Mouse (Mus musculus): ENCODE results near the gene Mfsd4b5. TPM values are rescaled to one million over a fixed set of nuclear protein-coding genes. Genes with fewer than 3 reads are reported as not detected.

Gene Mfsd4b5
- 0.61 and 1.1 TPM in 2 replicates for total RNA-seq (2023)

DNA sequence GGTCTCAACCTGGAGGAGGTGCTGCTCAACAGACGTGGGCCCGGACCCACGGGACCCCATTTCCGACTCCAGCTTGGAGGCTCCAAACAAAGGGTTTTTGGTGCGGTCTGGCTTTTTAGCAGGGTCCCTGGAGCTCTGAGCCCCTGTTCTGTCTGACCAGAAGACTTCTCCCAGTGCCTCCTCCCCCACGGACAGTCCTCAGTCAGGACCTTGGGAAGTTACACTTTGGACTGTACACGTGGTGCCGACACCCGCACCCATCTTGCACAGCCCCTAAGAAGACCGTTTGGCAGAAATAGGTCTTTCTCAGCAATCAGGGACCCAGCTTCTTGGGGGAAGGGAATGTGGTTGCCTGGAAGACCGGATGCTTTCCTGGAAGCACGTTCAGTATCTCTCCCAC lies at the start of gene Mfsd4b5:
Gene Mfsd4b5 (minus strand): TSS at position 181 of the 400 bp plus-strand sequence.

DNA sequence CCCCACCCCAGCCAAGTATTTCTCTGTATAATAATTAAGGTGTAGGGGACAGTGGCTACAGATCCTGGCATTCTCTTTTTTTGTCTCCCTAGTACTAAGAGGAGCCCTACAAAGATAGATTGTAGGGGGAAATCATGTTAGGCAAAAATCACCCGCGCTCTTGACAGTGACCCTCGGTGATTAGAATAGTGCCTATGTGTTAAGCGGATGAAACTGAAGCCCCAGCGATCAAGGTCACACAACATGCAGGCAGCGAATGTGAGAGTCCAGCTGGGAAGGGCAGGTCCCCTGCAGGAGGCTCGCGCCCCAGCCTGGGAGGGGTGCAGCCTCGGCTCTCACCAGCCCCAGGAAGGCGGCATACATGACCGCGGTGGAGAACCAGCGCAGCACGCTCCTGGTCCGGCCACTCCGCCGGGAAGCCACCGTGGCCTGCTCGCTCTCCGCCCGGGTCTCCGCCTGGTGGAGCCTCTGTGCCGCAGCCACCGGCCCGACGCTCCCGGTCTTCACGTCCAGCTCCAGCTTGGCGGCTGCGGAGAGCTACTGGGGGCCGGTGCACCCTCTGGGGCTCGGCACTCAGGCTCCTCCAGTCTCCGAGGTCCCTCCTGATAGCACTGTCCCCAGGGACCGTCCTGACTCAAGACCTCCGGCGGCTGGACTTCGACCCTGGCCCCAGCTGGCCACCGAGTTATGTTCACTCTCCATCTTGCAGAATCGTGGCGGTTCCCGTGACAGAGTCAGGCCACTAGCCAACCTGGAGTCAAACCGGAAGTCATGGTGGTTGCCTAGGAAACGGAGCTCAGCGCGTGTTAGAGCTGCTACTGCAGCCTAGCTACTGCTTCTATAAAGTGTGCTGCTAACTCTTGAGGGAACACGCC lies 38.3 kb upstream of the Mfsd4b5 start, which contains the start of gene Mfsd4b1:
Gene Mfsd4b1 (minus strand): TSS at position 715 of the 875 bp plus-strand sequence.

DNA sequence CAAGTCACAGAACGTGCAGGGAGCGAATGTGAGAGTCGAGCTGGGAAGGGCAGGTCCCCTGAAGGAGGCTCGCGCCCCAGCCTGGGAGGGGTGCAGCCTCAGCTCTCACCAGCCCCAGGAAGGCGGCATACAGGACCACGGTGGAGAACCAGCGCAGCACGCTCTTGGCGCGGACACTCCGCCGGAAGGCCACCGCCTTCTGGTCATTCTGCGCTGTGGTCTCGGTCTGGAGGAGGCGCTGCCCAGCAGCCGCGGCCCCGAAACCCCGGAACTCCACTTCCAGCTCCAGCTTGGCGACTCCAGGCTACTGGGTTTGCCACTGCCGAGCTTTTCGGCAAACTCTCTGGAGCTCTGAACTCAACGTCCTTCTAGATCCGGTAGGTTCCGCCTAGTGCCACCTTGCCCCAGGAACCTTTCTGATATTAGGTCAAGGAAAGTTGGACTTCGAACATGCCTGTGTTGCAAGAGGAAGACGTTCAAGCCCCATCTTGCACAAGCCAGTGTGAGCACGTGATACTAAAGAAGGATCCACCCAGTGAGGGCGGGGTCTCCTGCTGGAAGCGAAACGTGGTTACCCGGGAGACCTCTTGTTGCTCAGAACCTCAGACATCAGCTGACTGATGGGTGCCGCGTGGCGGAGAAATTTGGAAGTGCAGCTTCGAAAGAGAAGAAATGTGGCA lies 26.5 kb downstream of the Mfsd4b5 start, which contains the start of gene Mfsd4b3:
Gene Mfsd4b3 (minus strand): TSS at position 393 of the 680 bp plus-strand sequence.

DNA sequence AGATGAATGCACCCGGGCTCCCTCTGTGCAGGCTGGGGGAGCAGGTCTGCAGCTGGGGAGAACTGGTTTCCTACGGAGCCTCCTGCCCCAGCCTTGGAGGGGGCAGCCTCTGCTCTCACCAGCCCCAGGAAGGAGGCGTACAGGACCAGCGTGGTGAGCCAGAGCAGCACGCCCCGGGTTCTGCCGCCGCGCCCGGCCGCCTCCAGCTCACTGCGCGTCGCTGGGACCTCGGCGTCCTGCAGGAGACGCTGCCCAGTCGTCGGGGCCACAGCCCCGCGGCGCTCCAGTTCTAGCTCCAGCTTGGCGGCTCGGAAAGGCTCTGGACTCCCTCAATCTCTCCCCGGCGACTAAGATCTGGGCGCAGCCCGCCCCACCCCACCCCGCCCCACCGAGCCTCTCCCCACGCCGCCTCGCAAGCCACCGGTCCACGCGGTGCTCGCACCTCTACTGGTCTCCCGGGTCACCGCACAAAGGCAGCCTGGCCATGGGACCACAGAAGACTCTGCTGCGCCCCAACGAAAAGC lies 59.8 kb downstream of the Mfsd4b5 start, which contains the start of gene Mfsd4b2:
Gene Mfsd4b2 (minus strand): TSS at position 308 of the 524 bp plus-strand sequence.

Other genes starting within 250 kb of the Mfsd4b5 start
- 0.88 and 1.1 TPM in 2 replicates for gene Mfsd4b4, start 87.4 kb downstream of the Mfsd4b5 start, total RNA-seq (2023)
- not detected in 2 replicates for gene Mfsd4b2, start 59.7 kb downstream of the Mfsd4b5 start, total RNA-seq (2023)
- 0.35 and 0.82 TPM in 2 replicates for gene Mfsd4b3, start 26.5 kb downstream of the Mfsd4b5 start, total RNA-seq (2023)
- gene Mfsd4b1, start 38.6 kb upstream of the Mfsd4b5 start, total RNA-seq (2023): not detected in 2 replicates
- 13.6 and 17.1 TPM in 2 replicates for gene Slc16a10, start 155.6 kb upstream of the Mfsd4b5 start, total RNA-seq (2023)

Measured in neutrophil, adult 65 days (primary cell).